Mouse (Mus musculus) erythroid progenitor cell, adult 5-6 weeks (primary cell): Measurements from ENCODE around the gene Hdac7. TPM values are rescaled to one million over a fixed set of nuclear protein-coding genes. Genes with fewer than 3 reads are reported as not detected.

Source experiments
- ATAC-seq: replicated peaks from 2 replicates; pipeline ENCODE4 v1.8.0; 2016; ENCODE audit warnings: moderate number of reproducible peaks, mild to moderate bottlenecking, moderate TSS enrichment, inconsistent platforms; ENCODE audit not compliant: poor library complexity, low FRiP score, severe bottlenecking
- total RNA-seq, 2 experiments: library from RNA; stranded (forward) in 1 of 2; stranded (reverse) in 1 of 2; fragments of 150-400 nt in 1 of 2; fragments of 186-747, 209-891 nt in 1 of 2; gene quantifications; 2 replicates each; pipeline versions ENCODE4 v1.2.3 to v1.2.4; 2015 to 2017; ENCODE audit warnings: low replicate concordance in 2 of 2

Gene Hdac7
- total RNA-seq, 2 experiments from 2014 or later: 9.8 to 26.8 TPM

- ATAC-seq: no peak
Measured at GRCm38 (mm10) chr15:97778311-97779098, 65.8 kb downstream of the Hdac7 start, which contains the start of gene Slc48a1. TSS of gene Slc48a1 (plus strand) at chr15:97778520.

GRCm38 (mm10) chr15:97776919-97777318, 67.4 kb downstream of the Hdac7 start:
- ATAC-seq: no peak

- ATAC-seq: peak; percentile 71; the same call in 1 of the 2 replicates
Measured at GRCm38 (mm10) chr15:97776514-97776913, 67.8 kb downstream of the Hdac7 start.

GRCm38 (mm10) chr15:97773961-97774370, 70.3 kb downstream of the Hdac7 start:
- ATAC-seq: no peak

GRCm38 (mm10) chr15:97773108-97773507, 71.2 kb downstream of the Hdac7 start:
- ATAC-seq: no peak

- ATAC-seq: no peak
Measured at GRCm38 (mm10) chr15:97770280-97770679, 74.0 kb downstream of the Hdac7 start.

GRCm38 (mm10) chr15:97768192-97768591, 76.1 kb downstream of the Hdac7 start:
- ATAC-seq: no peak

GRCm38 (mm10) chr15:97767280-97768186, 76.8 kb downstream of the Hdac7 start, which contains the start of gene Rapgef3:
TSS of gene Rapgef3 (minus strand) at chr15:97767972.
- no peak for ATAC-seq

GRCm38 (mm10) chr15:97766594-97767279, 77.6 kb downstream of the Hdac7 start:
- ATAC-seq: no peak

- ATAC-seq: no peak
Measured at GRCm38 (mm10) chr15:97766194-97766593, 78.1 kb downstream of the Hdac7 start.

GRCm38 (mm10) chr15:97765090-97765794, 79.1 kb downstream of the Hdac7 start:
- no peak for ATAC-seq

- no peak for ATAC-seq
Measured at GRCm38 (mm10) chr15:97764532-97764931, 79.8 kb downstream of the Hdac7 start.

- no peak for ATAC-seq
Measured at GRCm38 (mm10) chr15:97763256-97764049, 80.8 kb downstream of the Hdac7 start.

GRCm38 (mm10) chr15:97762733-97763132, 81.6 kb downstream of the Hdac7 start:
- no peak for ATAC-seq

GRCm38 (mm10) chr15:97761438-97761837, 82.9 kb downstream of the Hdac7 start:
- no peak for ATAC-seq

GRCm38 (mm10) chr15:97760952-97761351, 83.3 kb downstream of the Hdac7 start:
- no peak for ATAC-seq

GRCm38 (mm10) chr15:97760006-97760405, 84.3 kb downstream of the Hdac7 start:
- ATAC-seq: no peak

GRCm38 (mm10) chr15:97755361-97755760, 88.9 kb downstream of the Hdac7 start:
- ATAC-seq: no peak

- ATAC-seq: no peak
Measured at GRCm38 (mm10) chr15:97754476-97754875, 89.8 kb downstream of the Hdac7 start.
